Mouse (Mus musculus): ENCODE measurements around the gene Ywhab. TPM values are rescaled to one million over a fixed set of nuclear protein-coding genes. Genes with fewer than 3 reads are reported as not detected.

Ywhab gene
- 231 and 250 TPM in 2 replicates for polyA plus RNA-seq (2012; rRNA removed)

GRCm38 (mm10) chr2:163994654-163994976 lies at the start of gene Ywhab:
Gene Ywhab, plus strand, starts transcription at chr2:163994960.
- Histone ChIP-seq H3K27ac (ENCODE audit: insufficient read depth, low read length) (peak within 1 kb of the TSS; percentile 76), H3K4me3 (replicated peaks; ENCODE audit: insufficient read depth, low read depth, low read length) (peak within 1 kb of the TSS; percentile 85), H3K27me3 (ENCODE audit: control insufficient read depth, insufficient read depth, low read length) (no peaks in the 10 kb centered on the region), H3K4me1 (ENCODE audit: control insufficient read depth, insufficient read depth, low read length) (peaks cover 4% of the 10 kb centered on the region; the same call in 1 of the 2 replicates)
- TF ChIP-seq CTCF (IDR thresholded peaks at IDR 0.05; ENCODE audit: borderline replicate concordance, insufficient read depth, low read depth, low read length) = no peak
- TF ChIP-seq POLR2A (IDR thresholded peaks at IDR 0.05; ENCODE audit: borderline replicate concordance, insufficient read depth, low read length) = no peak
- no peak for DNase-seq
- 0% methylated on average over 11 of the region's 14 CpGs for WGBS

DNA sequence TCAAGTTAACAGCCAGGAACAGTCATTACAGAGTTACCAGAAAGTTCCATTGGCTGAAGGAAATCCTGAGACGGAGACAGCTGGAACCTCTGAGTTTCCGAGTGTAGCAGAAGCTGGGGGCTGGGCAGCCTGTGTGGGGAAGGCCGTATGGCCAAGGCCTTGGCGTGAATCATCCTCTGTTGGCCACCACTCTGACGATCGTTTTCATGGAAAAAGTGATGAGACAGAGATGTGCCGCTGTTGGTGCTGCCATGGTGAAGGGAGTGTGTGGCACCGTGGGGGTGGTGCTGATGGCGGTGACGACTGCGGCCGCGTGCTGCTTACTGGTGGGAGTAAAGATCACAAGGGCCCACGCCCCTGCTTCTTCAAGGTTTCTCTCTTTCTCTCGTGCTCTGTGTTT lies 48.5 kb upstream of the Ywhab start:
- 61% methylated on average over 15 of the region's 15 CpGs for WGBS
- no peak for DNase-seq
- Histone ChIP-seq H3K27ac (ENCODE audit: insufficient read depth, low read length) (no peak overlapping the region), H3K4me1 (ENCODE audit: control insufficient read depth, insufficient read depth, low read length) (peaks cover 20% of the 10 kb centered on the region), H3K4me3 (replicated peaks; ENCODE audit: insufficient read depth, low read depth, low read length) (no peak overlapping the region), H3K27me3 (ENCODE audit: control insufficient read depth, insufficient read depth, low read length) (no peaks in the 10 kb centered on the region)
- TF ChIP-seq CTCF (IDR thresholded peaks at IDR 0.05; ENCODE audit: borderline replicate concordance, insufficient read depth, low read depth, low read length) (no peak), POLR2A (IDR thresholded peaks at IDR 0.05; ENCODE audit: borderline replicate concordance, insufficient read depth, low read length) (no peak)

- Histone ChIP-seq H3K4me1 (ENCODE audit: control insufficient read depth, insufficient read depth, low read length) (peaks cover 20% of the 10 kb centered on the region), H3K4me3 (replicated peaks; ENCODE audit: insufficient read depth, low read depth, low read length) (no peak overlapping the region), H3K27ac (ENCODE audit: insufficient read depth, low read length) (0 out of 2 replicates have a peak overlapping the region, but pooled peaks have one; percentile 29), H3K27me3 (ENCODE audit: control insufficient read depth, insufficient read depth, low read length) (no peaks in the 10 kb centered on the region)
- peak; percentile 75 to 88 for DNase-seq
- TF ChIP-seq POLR2A (IDR thresholded peaks at IDR 0.05; ENCODE audit: borderline replicate concordance, insufficient read depth, low read length) = no peak
- no peak for TF ChIP-seq CTCF (IDR thresholded peaks at IDR 0.05; ENCODE audit: borderline replicate concordance, insufficient read depth, low read depth, low read length)
- 24% methylated on average over 7 of the region's 7 CpGs for WGBS
Measured at GRCm38 (mm10) chr2:163947976-163948375, 46.8 kb upstream of the Ywhab start.

DNA sequence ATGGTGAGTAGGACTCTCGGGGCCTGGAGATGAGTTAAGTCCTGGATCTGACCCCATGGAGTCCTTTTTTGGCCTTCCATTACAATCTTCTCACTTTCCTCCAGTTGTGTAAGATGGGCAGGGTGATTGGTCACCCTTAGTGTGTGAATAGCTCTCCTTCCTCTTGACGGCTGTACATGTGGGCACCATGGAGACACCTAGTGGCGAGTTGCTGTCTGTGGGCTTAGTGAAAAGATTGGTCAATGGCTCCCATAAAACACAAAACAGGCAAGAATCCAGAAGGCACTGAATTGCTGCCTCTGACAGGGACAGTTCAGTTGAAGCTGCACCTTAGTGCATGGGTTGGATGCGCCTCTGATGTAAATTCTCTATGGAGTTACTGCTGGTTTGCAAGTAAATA lies 43.0 kb upstream of the Ywhab start:
- DNase-seq = peak; percentile 82 to 84
- TF ChIP-seq POLR2A (IDR thresholded peaks at IDR 0.05; ENCODE audit: borderline replicate concordance, insufficient read depth, low read length) (no peak), CTCF (IDR thresholded peaks at IDR 0.05; ENCODE audit: borderline replicate concordance, insufficient read depth, low read depth, low read length) (peak; percentile 93)
- H3K4me3 ChIP-seq (replicated peaks; ENCODE audit: insufficient read depth, low read depth, low read length) = no peak overlapping the region
- 32% methylated on average over 4 of the region's 4 CpGs for WGBS
- H3K27ac ChIP-seq (ENCODE audit: insufficient read depth, low read length) = no peak overlapping the region
- peaks cover 19% of the 10 kb centered on the region for H3K4me1 ChIP-seq (ENCODE audit: control insufficient read depth, insufficient read depth, low read length)
- H3K27me3 ChIP-seq (ENCODE audit: control insufficient read depth, insufficient read depth, low read length) = no peaks in the 10 kb centered on the region

GRCm38 (mm10) chr2:163953622-163954310 lies 41.0 kb upstream of the Ywhab start:
- TF ChIP-seq CTCF (IDR thresholded peaks at IDR 0.05; ENCODE audit: borderline replicate concordance, insufficient read depth, low read depth, low read length) = no peak
- H3K27me3 ChIP-seq (ENCODE audit: control insufficient read depth, insufficient read depth, low read length) = no peaks in the 10 kb centered on the region
- 68% methylated on average over 7 of the region's 7 CpGs for WGBS

DNA sequence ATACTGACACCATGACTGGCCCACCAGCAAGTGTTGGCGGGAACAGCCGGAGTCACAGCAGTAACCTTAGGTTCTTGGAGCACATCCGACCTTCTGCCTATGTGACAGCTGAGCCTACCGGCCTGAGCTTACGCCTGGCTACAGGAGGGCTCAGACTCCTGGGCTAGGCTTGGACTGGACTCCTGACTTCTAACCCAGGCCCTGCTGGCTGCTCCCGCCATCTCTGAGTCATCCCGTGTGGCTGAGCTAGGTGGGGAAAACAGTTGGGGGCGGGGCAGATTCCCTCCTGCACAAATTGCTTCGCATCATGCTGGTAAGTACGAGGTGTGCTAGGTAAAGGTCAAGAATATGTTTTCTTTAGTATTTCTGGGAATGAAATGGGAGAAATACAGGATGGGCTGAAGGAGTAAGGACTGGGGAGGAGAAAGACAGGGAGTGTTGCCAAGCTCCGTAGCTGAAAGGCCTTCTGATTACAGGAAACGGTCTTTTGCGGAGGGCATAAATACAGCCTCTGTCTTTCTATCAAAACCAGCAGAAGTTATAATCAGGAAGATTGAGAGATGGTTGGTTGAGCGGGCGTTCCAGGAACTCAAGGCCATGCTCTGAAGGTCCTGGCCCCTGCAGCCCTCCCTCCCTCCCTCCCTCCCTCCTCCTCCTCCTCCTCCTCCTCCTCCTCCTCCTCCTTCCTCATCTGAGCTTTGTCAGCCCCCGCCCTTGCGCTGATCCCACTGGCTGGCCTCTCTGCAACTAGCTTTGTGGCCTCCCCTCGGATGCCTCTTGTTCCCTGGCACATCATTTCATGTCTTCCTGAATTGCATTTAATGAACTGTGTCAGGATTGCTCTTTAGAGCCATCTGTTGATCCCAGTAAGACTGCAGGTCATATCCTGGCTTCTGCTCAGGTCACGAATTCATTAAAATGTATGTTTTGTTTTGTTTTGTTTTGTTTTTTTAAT lies 29.9 kb upstream of the Ywhab start:
- no peaks in the 10 kb centered on the region for H3K27me3 ChIP-seq (ENCODE audit: control insufficient read depth, insufficient read depth, low read length)
- DNase-seq = peak; percentile 91 to 98
- WGBS = 9% methylated on average over 17 of the region's 19 CpGs
- peak overlapping the region; percentile 75 for H3K27ac ChIP-seq (ENCODE audit: insufficient read depth, low read length)
- TF ChIP-seq POLR2A (IDR thresholded peaks at IDR 0.05; ENCODE audit: borderline replicate concordance, insufficient read depth, low read length) (no peak), CTCF (IDR thresholded peaks at IDR 0.05; ENCODE audit: borderline replicate concordance, insufficient read depth, low read depth, low read length) (no peak)
- H3K4me3 ChIP-seq (replicated peaks; ENCODE audit: insufficient read depth, low read depth, low read length) = peak overlapping the region; percentile 2
- H3K4me1 ChIP-seq (ENCODE audit: control insufficient read depth, insufficient read depth, low read length) = peaks cover 23% of the 10 kb centered on the region; the same call in 1 of the 2 replicates

More at GRCm38 (mm10) chr2:163953622-163954310, 41.0 kb upstream of the Ywhab start:
- no peak overlapping the region for H3K27ac ChIP-seq (ENCODE audit: insufficient read depth, low read length)
- H3K4me3 ChIP-seq (replicated peaks; ENCODE audit: insufficient read depth, low read depth, low read length) = no peak overlapping the region
- peaks cover 4% of the 10 kb centered on the region for H3K4me1 ChIP-seq (ENCODE audit: control insufficient read depth, insufficient read depth, low read length)
- DNase-seq = peak in 1 of 2 experiments; percentile 20

DNA sequence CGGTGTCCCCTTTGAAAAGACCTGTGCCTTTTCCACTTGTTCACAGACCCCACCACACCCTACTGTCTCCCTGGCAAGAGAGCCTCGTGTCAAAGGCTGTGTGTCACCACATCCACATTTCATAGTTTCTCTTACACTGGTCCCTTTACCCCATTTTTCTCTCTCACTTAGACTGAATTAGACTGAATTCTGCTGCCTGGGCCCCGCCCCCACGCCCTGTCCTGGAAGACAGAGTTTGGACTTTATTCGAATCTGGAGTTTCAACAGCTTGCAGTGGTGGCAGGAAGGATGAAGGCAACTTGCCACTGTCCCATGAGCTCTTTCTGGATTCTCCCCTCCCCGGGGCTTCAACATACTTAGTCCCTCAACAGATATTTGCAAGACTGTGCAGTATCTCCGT lies 29.1 kb upstream of the Ywhab start:
- H3K27ac ChIP-seq (ENCODE audit: insufficient read depth, low read length) = peak overlapping the region; percentile 55
- DNase-seq = peak in 1 of 2 experiments; percentile 46
- no peaks in the 10 kb centered on the region for H3K27me3 ChIP-seq (ENCODE audit: control insufficient read depth, insufficient read depth, low read length)
- WGBS = 48% methylated on average over 7 of the region's 7 CpGs
- TF ChIP-seq CTCF (IDR thresholded peaks at IDR 0.05; ENCODE audit: borderline replicate concordance, insufficient read depth, low read depth, low read length) = no peak
- TF ChIP-seq POLR2A (IDR thresholded peaks at IDR 0.05; ENCODE audit: borderline replicate concordance, insufficient read depth, low read length) = no peak
- peaks cover 23% of the 10 kb centered on the region; the same call in 1 of the 2 replicates for H3K4me1 ChIP-seq (ENCODE audit: control insufficient read depth, insufficient read depth, low read length)
- H3K4me3 ChIP-seq (replicated peaks; ENCODE audit: insufficient read depth, low read depth, low read length) = no peak overlapping the region

All from cerebellum, adult 2 months (tissue).